8 mouse cellular contexts compared by ENCODE assay signal in genomic region chr5:33657787-33658663, GRCm38 (mm10). TPM values are rescaled to one million over a fixed set of nuclear protein-coding genes. Genes with fewer than 3 reads are reported as not detected.
DNase-seq lines count a peak whose midpoint lies in the region; ATAC-seq lines count a peak whose summit lies in the region.

TSS of gene Tacc3 (plus strand) at chr5:33658128.
TSS of gene Tmem129 (minus strand) at chr5:33658416.

- peak; percentile 98 for DNase-seq in T-cell, adult 2 months (ENCODE audit: low spot score)
- DNase-seq in cerebellum, postnatal 36 days: peak; percentile 97 to 99
- peak; percentile 98 to 99 for DNase-seq in frontal cortex, postnatal 36 days (ENCODE audit: low spot score in 2 of 2)
- peak; percentile 97 for DNase-seq in left cerebral cortex, adult 11 months (ENCODE audit: low spot score)
- DNase-seq in lung, postnatal 4 days: peak; percentile 97 to 99
- peak; percentile 97 for DNase-seq in retina, postnatal 7 days (ENCODE audit: low read depth, low spot score)
- peak; percentile 96 for DNase-seq in urinary bladder, adult 2 months (ENCODE audit: low spot score)

- peaks cover 32% of the 10 kb centered on the region for H3K4me1 ChIP-seq in hindbrain, embryonic 15.5 days (replicated peaks)

- peak within 1 kb of the TSS; percentile 75 for H3K9ac ChIP-seq in hindbrain, embryonic 15.5 days

- peak within 1 kb of the TSS; percentile 75 for H3K4me3 ChIP-seq in hindbrain, embryonic 15.5 days

- H3K27me3 ChIP-seq in hindbrain, embryonic 15.5 days: no peaks in the 10 kb centered on the region

- no peaks in the 10 kb centered on the region for H3K9me3 ChIP-seq in hindbrain, embryonic 15.5 days

- peak within 1 kb of the TSS; percentile 98 for H3K27ac ChIP-seq in hindbrain, embryonic 15.5 days (replicated peaks)

- under 1% methylated on average over 60 of the region's 60 CpGs for WGBS in hindbrain, embryonic 15.5 days

- peak within 1 kb of the TSS; percentile 86 for H3K4me2 ChIP-seq in hindbrain, embryonic 15.5 days

- H3K36me3 ChIP-seq in hindbrain, embryonic 15.5 days: 0 out of 2 replicates have a peak, but pooled peaks cover 5% of the 10 kb centered on the region

- ATAC-seq in hindbrain, embryonic 15.5 days (ENCODE audit: low FRiP score, low read depth): peak; percentile 97

RNA-seq across cellular contexts. Expression of gene Tacc3, which starts in this region (rescaled TPM):
- polyA plus RNA-seq in hindbrain, embryonic 15.5 days (2015; fragmentation: Nextera tagmentation; extraction: Ambion mirVana): 40.9 and 48.9 TPM in 2 replicates
- 6.6 and 6.9 TPM in 2 replicates for polyA plus RNA-seq in urinary bladder, adult 2 months (2012; rRNA removed)

RNA-seq across cellular contexts. Expression of gene Tmem129, which starts in this region (rescaled TPM):
- 31.4 and 32.7 TPM in 2 replicates for polyA plus RNA-seq in hindbrain, embryonic 15.5 days (2015; fragmentation: Nextera tagmentation; extraction: Ambion mirVana)
- 30.9 and 39.0 TPM in 2 replicates for polyA plus RNA-seq in urinary bladder, adult 2 months (2012; rRNA removed)

Comparison
In these comparisons a context has a peak if more than half of its experiments do, and no peak if none do; other contexts are left out.
1. Peak in every context shown above with its lines: DNase-seq, ATAC-seq, H3K4me3 ChIP-seq and H3K27ac ChIP-seq.